Mouse (Mus musculus) liver, adult (tissue): ENCODE measurements around the gene Pfkm.
A peak's percentile ranks its signal among the peaks of the same experiment; 100 is the strongest.

ENCODE experiments used
- GATA4 ChIP-seq: IDR thresholded peaks from 2 replicates; pipeline ENCODE4 v1.6.1; 2014; ENCODE audit warnings: mild to moderate bottlenecking, low read length; ENCODE audit not compliant: insufficient replicate concordance

Pfkm gene

DNA sequence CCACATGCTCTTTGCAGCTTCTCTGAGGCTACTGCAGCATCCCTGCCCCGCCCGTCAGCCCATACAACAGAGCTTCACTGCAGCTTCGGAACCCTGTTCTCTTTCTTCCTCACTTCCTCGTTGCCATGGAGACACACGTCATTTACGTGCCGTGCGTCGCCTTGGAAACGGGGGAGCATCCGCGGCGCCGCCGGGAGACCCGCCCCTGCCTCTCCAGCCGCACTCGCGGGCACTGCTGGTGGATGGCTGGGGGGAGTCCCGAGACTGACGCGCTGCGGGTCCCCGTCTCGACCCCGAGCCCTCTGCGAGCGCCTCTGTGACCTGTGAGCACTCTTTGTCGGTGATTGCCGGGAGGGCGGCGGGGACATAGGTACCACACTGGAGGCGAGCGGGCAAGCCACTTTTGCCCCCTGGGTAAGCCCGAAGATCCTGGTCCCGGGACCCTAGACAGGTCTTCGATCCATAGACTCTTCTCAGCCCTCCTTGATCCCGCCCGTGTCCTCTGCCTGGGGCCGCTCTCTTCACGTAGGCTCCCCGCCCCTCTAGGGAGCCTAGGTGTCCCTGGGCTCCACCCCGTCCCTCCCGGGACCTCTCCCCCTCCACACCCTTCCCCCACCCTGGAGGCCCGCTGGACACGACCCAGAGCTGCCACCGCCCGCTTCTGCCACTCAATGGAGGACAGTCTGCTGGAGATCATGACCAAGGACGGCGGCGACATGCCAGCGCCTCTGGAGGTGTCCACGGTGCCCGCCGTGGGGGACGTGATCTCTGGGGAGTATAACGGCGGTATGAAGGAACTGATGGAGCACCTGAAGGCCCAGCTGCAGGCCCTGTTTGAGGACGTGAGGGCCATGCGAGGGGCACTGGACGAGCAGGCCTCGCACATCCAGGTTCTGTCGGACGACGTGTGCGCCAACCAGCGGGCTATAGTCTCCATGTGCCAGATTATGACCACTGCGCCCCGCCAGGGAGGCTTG is 75.5 kb downstream of the Pfkm start:
- TF ChIP-seq GATA4, result no peak

DNA sequence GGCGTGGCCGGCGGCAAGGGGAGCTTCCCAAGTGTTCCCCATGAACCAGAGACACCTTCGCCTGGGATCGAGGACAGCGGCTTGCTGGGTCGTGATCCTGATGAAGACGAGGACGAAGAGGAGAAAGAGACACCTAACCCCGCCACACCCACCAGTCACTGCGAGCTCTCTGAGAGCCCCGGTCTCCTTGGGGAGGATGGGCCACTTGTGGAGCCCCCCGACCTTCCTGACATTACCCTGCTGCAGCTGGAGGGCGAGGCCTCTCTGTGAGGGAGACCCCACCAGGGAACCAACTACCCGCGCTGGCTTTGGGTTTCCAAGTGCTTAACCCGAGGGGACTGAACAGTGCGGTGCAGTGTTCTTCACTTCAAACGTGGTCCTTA is 76.2 kb downstream of the Pfkm start:
- no peak for TF ChIP-seq GATA4

DNA sequence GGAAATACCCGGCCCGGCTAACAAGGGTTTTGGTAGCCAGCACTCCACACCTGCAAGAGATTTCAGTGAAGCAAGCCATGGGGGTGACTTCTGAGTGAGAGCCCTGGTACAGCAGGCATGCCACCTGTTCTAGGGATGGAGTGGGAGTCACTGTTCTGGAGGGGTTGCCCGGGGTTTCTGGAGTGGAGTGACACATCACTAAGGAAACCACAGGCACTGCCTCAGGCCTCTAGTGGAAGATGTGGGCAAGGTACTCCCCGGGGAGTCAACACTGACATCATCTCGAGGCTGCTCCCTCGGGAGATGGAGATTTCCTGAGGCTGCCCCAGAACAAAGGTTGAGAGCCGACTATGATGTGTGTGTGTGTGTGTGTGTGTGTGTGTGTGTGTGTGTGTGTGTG is 78.0 kb downstream of the Pfkm start:
- no peak for TF ChIP-seq GATA4

DNA sequence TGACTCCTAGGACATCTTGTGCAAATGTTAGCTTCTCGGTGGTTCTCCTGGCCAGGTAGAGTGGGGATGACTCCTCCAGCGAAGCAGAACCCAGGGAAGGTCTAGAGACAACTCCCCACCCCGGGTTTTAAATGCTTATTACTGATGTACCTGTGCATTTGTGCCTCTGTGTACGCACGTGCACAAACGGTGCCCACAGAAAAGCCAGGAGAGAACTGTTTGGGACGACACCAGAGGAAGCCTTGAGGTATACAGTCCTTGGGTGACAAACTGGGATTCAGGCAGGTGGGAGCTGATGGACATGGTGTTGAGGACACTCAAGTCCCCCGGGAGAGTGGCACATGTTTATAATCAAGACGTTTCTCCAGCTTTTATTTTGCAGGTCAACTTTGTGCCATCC is 78.5 kb downstream of the Pfkm start:
- no peak for TF ChIP-seq GATA4

DNA sequence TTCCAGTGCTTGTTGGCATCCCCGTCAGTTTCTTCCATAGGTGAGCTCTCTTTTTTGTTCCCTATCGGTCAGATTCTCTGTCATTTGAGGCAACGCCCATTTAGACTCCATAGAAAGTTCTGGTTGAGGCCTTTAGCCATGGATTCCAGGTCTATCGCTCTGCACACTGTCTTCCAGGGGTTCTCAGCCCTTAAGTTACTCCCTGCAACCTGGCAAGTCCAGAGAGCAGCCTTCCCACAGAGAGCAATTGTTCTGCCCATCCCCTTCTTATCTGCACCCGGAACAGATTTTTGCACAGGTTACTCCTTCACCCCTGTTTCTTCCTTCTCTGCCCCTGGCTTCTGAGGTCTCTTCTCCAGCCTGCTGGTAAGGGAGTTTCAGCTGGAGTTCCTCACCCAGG is 79.7 kb downstream of the Pfkm start:
- no peak for TF ChIP-seq GATA4

DNA sequence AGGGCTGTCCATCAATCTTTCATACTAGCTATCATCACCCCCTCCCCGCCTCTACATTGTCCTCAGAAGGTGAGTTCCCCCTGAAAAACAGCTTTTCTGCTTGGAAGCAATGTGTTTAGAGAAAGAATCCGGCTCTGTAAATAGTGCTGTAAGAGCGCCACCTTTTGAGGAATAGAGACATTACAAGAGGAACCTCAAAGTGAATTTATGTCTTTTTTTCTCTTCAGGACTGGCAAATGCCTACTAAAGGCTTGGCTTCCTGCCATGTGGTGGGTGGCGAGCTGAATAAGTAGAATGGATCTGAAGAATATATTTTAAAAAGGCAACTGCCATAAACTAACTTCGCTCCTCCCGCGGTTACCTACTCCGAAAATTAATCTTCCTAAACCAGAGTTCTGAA is 81.4 kb downstream of the Pfkm start:
- TF ChIP-seq GATA4, result no peak

DNA sequence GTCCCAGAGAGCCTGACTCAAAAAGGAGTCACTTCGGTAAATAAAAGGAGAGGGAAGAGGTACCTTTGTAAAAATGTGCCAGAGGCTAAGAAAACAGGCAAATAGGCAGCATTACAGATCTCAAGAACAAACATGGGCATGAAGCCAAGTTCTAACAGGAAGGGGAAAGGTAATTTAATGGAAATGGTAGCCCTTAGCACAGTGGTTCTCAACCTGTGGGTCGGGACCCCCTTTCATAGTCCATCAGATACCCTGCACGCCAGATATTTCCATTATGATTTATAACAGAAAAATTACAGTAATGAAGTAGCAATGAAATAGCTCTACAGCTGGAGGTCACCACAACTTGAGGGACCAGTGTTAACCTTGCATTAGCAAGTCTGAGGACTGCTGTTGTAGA is 84.9 kb downstream of the Pfkm start:
- no peak for TF ChIP-seq GATA4

DNA sequence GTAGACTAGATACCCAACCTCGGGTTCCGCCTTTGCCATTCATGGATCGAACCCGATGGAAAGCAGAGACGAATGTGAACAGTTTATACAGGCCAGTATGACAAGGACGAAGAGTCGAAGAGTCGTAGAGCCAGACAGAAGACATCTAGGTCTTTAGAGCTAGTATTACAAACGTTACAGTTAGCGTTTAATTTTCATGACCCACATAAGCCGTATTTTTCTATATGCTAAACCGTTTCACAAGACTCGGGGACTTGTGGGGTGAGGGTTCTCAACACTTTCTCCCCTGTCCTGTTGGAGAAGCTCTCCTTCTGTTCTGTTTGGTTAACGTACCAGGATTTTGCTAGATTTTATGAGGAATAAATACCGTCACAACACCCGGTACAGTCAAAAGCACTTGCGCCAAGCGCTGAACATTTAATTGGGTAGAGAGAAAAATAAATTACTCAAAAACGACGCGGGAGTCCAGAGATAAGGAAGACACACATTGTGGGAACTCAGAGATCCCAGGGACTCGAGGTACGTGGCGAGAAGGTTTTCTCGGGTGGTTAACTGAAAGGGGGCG is 88.3 kb downstream of the Pfkm start:
- no peak for TF ChIP-seq GATA4

DNA sequence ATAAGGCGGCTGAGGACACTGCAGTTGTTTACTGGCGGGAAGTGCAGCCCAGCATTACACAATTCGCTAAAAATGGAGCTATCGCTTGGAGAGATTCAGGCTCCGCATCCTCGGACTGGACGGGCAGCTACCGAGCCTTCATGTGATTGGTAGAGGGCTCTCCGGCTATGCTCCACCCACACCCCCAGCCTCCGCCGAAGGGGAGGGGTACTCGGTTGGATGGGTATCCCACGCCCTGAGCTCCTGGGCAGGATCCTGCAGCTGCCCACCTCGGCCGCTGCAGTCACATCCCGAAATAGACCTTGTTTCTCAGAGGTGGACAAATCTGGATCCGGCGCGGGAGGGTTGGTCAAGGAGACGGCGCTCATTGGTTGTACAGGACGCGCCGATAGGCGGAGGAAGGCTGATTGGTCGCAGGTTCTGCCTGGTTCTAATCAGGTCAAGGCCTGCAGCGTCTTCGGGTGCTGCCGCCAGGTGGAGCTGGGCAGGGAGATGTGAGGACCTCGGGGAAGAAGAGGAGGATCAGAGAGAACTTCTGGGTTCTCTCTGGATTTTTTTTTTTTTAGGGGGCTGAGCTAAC is 88.8 kb downstream of the Pfkm start:
- TF ChIP-seq GATA4, result peak; percentile 95; the same call in 1 of the 2 replicates
